Mouse (Mus musculus) megakaryocyte, adult 5-6 weeks (primary cell): ENCODE measurements around the gene Agap1. TPM values are rescaled to one million over a fixed set of nuclear protein-coding genes. Genes with fewer than 3 reads are reported as not detected.

Source experiments
- ATAC-seq: 2 replicates; pipeline ENCODE4 v1.8.0; 2016; ENCODE audit warnings: mild to moderate bottlenecking, inconsistent platforms; ENCODE audit not compliant: poor library complexity, severe bottlenecking
- total RNA-seq, 2 experiments: library from RNA; stranded (forward) in 1 of 2; stranded (reverse) in 1 of 2; fragments of 153-499, 151-499 nt in 1 of 2; fragments of 221-1000, 200-1000 nt in 1 of 2; gene quantifications; 2 replicates each; pipeline versions ENCODE4 v1.2.3 to v1.2.4; 2015 to 2017

Agap1 gene
- total RNA-seq, 2 experiments from 2014 or later, result 4.0 to 7.9 TPM

DNA sequence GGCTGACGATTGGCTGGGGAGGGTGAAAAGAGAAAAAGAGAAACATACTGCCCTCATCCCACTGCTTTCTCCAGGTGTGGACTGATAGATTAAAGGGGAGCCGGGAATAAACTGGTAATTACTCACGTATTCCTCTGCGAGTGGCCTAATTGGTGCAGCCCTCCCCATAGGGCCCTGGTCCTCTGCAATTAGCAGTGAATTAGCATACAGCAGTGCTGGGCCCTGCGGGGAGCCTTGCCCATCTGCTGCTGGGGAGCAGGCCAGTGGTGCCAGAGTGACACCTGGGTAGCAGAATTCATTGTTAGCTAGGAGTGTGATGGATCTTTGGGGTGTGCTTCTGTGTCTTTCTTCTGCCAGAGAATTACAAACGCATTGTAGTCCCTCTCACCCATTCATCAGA, 87.9 kb downstream of the Agap1 start:
- no peak for ATAC-seq

DNA sequence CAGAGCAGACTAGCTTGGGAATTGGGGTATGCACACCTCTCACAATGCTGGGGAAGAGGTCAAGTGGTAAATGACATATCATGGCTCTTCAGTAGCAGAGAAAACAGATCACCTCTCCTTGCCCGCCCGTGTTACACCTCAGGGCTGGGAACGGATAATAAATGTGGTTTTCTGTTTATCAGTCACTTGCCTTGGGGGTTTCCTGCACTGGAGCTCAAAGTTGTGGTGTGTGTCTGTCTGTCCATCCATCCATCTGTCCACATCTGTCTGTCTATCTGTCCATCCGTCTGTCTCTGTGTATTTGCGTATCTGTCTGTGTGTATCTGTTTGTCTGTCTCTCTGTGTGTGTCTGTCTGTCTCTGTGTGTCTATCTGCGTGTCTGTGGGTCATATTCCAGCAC, 88.7 kb downstream of the Agap1 start:
- ATAC-seq, result no peak

DNA sequence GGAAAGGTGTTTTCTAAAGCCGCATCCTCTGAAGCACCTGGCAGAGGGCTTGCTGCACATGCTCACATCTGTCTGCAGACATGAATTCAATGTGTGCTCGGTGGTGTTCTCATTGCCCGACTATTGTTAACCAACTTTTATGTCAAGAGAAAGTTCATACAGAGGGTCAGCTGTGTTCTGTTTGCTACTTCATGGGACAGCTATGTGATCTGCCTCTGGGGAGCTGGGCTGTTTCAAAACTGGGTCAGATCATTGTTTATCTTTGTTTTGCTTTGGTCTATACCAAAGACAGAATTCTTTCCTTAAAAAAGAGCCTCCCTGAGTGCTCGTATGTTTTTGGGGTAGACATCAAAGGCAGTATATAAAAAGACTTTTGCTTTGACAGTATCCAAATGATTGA, 89.5 kb downstream of the Agap1 start:
- ATAC-seq, result no peak

GRCm38 (mm10) chr1:89545099-89545498, 90.5 kb downstream of the Agap1 start:
- no peak for ATAC-seq

- no peak for ATAC-seq
Observed at GRCm38 (mm10) chr1:89547525-89548504, 93.2 kb downstream of the Agap1 start.

- ATAC-seq, result no peak
Observed at GRCm38 (mm10) chr1:89550061-89550869, 95.7 kb downstream of the Agap1 start.

DNA sequence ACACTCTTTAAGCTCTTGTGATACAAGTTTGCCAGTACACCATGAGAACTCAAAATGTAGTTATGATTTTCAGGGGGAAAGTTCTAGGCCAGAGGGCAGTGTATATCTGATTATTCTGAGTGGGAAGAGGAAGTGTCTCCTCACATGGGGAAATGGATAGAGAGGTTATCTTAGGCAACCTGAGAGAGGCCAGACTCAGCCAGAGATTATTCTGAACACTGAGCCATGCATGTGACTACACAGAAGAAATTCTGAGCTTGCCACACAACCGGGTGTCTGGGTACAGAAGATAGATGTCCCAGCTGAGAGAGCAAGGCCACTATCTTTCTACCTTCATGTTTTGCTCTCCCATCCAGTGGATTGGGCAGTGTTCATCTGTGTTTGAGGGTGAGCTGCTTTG, 97.9 kb downstream of the Agap1 start:
- peak; percentile 75 for ATAC-seq

DNA sequence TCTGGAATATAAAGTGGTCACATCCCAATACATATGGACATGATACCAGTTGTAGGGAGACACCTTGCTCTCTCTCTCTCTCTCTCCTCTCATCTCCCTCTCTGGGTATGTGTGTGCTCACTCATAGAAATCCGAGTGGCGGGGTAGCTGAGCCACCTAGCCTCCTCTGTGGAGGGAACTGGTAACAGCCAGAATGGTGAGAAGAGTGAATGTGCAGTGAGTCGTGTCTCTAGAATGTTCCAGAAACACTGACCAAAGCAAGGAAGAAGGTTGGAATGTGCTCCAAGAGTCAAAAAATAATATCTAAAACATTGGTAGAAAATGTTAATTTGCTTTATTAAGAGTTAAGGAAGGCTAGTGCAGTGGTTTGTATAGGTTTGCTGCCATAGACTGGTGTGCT, 99.2 kb downstream of the Agap1 start:
- no peak for ATAC-seq

DNA sequence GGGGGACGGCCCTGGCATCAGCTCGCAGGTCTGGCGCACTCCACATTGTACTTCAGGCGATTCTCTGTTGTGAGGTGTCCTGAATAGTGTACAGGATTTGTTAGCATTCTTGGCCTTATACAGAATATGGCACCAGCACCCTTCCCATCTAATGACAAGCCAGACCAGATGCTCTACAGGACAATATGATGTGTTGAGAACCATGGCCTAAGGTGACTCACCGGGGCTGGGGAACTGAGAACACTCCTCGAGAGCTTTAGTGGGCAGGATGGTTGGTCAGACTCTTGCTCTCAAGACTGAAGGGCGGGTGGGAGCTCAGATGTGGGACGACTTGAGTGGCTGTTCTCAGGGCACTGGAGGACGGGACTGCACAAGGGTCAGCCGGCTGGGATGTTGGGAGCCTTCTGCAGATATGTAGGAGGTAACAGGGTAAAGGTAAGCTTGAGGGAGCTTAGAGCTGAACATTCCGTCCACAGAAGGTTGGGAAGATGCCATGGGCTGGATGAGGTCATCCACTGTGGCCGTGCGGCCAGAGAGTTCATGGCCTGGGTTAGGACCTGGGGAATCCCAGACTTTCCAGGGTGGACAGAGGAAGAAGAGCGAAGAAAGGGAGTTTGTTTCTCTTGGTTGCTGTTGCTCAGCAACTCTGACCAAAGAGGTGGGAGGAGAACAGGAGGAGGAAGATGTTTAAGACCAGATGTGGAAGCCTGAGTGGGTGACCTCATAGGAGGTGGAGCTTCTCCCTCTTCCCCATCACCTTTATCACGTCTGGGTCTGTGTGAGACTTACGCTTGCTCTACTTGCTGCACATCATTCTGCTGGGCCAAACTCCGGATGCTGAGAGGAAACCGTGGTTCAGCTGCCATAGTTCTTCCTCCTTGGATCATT, 100.6 kb downstream of the Agap1 start:
- peak; percentile 71 for ATAC-seq

- no peak for ATAC-seq
Observed at GRCm38 (mm10) chr1:89556006-89556405, 101.4 kb downstream of the Agap1 start.

- ATAC-seq, result no peak
Observed at GRCm38 (mm10) chr1:89557401-89557800, 102.8 kb downstream of the Agap1 start.

- ATAC-seq, result no peak
Observed at GRCm38 (mm10) chr1:89558080-89558479, 103.5 kb downstream of the Agap1 start.

DNA sequence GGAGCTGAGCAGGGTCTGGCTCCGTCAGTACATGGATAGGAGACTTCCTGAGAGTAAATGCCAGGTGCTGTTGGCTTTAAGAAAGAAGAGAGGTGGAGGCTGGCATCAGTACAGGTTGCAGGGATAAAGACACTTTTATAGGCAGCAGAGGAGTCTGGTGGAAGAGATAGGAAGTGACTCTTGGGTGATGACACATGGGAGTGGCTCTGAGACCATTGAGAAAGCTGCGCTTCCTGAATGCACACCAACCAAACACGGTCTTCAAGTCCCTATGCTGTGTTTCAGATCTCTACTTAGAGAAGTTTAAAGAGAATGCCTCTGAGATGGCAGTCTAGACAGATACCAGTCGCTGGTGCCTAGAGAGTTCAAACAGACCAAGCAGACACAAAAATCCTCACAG, 108.8 kb downstream of the Agap1 start:
- peak; percentile 98 for ATAC-seq

GRCm38 (mm10) chr1:89566578-89567488, 112.2 kb downstream of the Agap1 start:
- ATAC-seq, result no peak

DNA sequence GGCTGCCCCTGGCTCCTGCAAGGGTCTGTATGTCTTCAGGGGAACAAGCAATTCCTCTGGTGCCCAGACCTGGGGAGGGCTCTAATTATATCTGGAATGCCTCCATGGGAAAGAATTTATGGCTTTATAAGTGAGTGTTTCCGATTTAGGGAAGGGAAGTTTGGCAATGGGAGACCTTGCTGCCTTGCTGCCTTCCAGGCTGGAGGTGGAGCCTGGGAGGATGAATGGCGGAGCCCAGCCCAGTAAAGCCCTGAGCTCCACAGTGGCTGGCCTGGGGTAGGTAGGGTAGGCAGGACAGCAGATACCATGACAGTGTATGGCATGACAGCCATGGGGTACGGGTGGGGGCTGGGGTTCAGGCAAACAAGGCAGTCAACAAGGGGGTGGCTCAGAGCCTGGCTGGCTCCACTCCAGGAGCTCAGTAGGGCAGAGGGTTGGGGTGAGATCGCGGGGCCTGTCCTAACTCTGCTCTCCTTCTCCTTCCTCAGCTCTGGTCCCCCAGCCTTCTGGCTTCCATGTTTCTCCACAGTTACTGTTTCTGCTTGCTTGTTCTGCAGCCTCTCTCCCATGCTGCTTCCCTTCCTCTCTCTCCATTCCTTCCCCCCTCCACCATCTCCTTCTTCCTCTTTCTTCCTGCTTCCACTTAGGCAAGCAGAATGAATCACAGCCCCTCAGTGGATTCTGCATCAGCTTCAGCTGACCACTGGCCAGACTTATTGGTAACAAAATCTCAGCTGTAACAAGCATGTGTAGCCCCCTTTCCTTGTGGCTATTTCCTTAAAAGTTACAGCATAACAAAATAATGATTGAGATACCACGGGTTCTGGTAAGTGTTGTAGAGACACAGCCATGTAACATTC, 114.2 kb downstream of the Agap1 start:
- peak; percentile 30; the same call in 1 of the 2 replicates for ATAC-seq

DNA sequence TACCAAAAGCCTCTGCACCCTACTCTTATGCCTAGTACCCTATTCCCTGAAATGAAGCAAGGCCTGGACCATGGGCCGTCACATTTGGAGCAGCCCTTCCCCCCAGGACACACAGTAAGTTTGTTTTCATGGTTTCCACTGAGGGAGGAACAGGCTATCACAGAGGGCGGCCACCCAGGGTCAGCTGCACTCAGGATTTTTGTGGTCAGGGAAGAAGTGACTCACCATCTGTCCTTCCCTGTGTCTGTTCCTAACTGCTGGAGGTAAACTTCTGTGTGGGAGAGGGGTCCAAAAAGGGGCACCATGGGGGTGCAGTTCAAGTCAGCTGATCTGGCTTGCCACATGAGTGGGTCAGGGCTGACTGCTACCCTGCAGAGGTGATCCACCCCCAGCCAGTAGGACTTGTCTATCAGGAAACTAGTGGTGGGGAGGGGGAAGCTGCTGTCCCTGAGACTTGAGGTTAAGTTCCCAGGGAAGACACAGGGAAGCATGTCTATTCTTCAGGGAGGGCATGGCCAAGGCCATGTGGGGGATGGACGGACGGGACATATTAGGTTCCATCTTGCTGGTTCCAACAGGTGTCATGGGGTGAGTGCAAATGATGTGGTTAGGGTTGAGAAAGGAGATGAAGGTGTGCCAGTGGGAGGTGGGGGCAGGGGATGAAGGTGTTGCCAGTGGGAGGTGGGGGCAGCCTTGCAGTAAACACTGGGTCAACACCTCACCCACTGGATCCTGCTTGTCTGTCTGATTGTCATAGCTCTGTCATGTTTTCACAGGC, 116.1 kb downstream of the Agap1 start:
- ATAC-seq, result no peak

DNA sequence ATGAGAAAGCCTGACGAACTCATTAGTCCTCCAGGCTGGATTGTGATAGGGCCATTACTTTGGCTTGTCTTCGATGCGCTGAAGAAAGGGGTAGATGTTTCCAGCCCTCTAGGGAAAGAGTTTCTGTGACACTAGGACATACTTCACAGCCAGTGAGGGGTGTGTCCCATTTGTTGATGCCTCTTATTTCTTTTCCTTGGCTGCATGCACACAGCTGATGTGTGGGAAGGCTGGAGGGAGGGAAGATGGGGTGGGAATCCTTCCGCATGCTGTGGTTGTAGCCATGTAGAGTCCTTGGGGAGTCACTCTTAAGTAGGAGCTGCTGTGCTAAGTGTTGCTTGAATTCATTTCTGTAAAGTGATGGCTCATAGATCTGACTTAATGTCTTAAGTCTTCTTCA, 118.9 kb downstream of the Agap1 start:
- no peak for ATAC-seq
